Mouse (Mus musculus) myocyte (in vitro differentiated cells): ENCODE results near the gene Celsr3.

ENCODE experiments used
- CEBPB ChIP-seq: IDR thresholded peaks from 2 replicates; pipeline ENCODE4 v1.6.1; 2011; ENCODE audit warnings: mild to moderate bottlenecking, moderate library complexity; ENCODE audit not compliant: poor library complexity, insufficient read depth, severe bottlenecking
- E2F4 ChIP-seq: IDR thresholded peaks from one replicate; pipeline ENCODE4 v1.6.1; 2011; ENCODE audit warnings: mild to moderate bottlenecking, control low read depth, moderate library complexity; ENCODE audit not compliant: insufficient read depth
- MAX ChIP-seq: IDR thresholded peaks from one replicate; pipeline ENCODE4 v1.6.1; 2011; ENCODE audit warnings: low read depth, mild to moderate bottlenecking, control low read depth
- MYOD1 ChIP-seq, 3 experiments: IDR thresholded peaks; one replicate each; pipeline ENCODE4 v1.6.1; 2011; ENCODE audit warnings: control low read depth in 2 of 3, low read depth in 2 of 3, mild to moderate bottlenecking in 2 of 3, moderate library complexity in 1 of 3; ENCODE audit not compliant: insufficient read length in 2 of 3, control insufficient read depth in 1 of 3
- MYOG ChIP-seq, 3 experiments: IDR thresholded peaks; one replicate each; pipeline ENCODE4 v1.6.1; 2011; ENCODE audit warnings: control low read depth in 2 of 3, low read depth in 2 of 3, mild to moderate bottlenecking in 2 of 3; ENCODE audit not compliant: insufficient read length in 2 of 3, control insufficient read depth in 1 of 3, insufficient read depth in 1 of 3
- POLR2A ChIP-seq: IDR thresholded peaks from one replicate; pipeline ENCODE4 v1.6.1; 2011; ENCODE audit warnings: low read depth, mild to moderate bottlenecking, control low read depth, moderate library complexity; ENCODE audit not compliant: insufficient read length
- POLR2AphosphoS2 ChIP-seq: IDR thresholded peaks from one replicate; pipeline ENCODE4 v1.6.1; 2011; ENCODE audit warnings: low read depth, control low read depth; ENCODE audit not compliant: insufficient read length
- REST ChIP-seq: IDR thresholded peaks from one replicate; pipeline ENCODE4 v1.6.1; 2011; ENCODE audit warnings: mild to moderate bottlenecking, control low read depth, moderate library complexity; ENCODE audit not compliant: insufficient read depth, insufficient read length
- SRF ChIP-seq: IDR thresholded peaks from one replicate; pipeline ENCODE4 v1.6.1; 2011; ENCODE audit warnings: low read depth; ENCODE audit not compliant: control insufficient read depth, insufficient read length
- TCF12 ChIP-seq: IDR thresholded peaks from one replicate; pipeline ENCODE4 v1.6.1; 2011; ENCODE audit warnings: mild to moderate bottlenecking, control low read depth; ENCODE audit not compliant: poor library complexity, insufficient read depth, severe bottlenecking
- USF1 ChIP-seq: IDR thresholded peaks from one replicate; pipeline ENCODE4 v1.6.1; 2011; ENCODE audit warnings: low read depth, mild to moderate bottlenecking, control low read depth, moderate library complexity

GRCm38 (mm10) chr9:108855335-108855734 lies 29.2 kb downstream of the Celsr3 start:
- TF ChIP-seq POLR2AphosphoS2 (no peak), POLR2A (no peak), CEBPB (no peak), TCF12 (no peak), MAX (no peak), E2F4 (no peak), USF1 (no peak), MYOD1 (IDR thresholded peaks at IDR 0.05; ENCODE audit: control insufficient read depth in 1 of 3, insufficient read length in 2 of 3, low read depth in 2 of 3) (no peak), MYOG (IDR thresholded peaks at IDR 0.05; ENCODE audit: control insufficient read depth in 1 of 3, insufficient read depth in 1 of 3, insufficient read length in 2 of 3, low read depth in 2 of 3) (no peak), SRF (no peak), REST (no peak)
